Mouse (Mus musculus): ENCODE results near the gene Ube2d1. TPM values are rescaled to one million over a fixed set of nuclear protein-coding genes. Genes with fewer than 3 reads are reported as not detected.

The Ube2d1 gene
- 10 to 100 TPM; 51.3 to 56.1 TPM for total RNA-seq (2021)

GRCm38 (mm10) chr10:71285126-71285580 lies at the start of gene Ube2d1:
Gene Ube2d1 (minus strand): TSS chr10:71285262.
- peak; percentile 92 to 95 for DNase-seq (ENCODE audit: low spot score in 2 of 2)
- intact Hi-C loops (cut with DNase I), result loop anchor here (2.0 kb wide), 1 partner anchor 60 kb away; the partner anchor contains the start of gene Cisd1

GRCm38 (mm10) chr10:71332859-71333258 lies 47.8 kb upstream of the Ube2d1 start:
- DNase-seq (ENCODE audit: low spot score in 2 of 2), result no peak
- intact Hi-C loops (cut with DNase I), result no loop called here

- no peak for DNase-seq (ENCODE audit: low spot score in 2 of 2)
These were observed 47.3 kb upstream of the Ube2d1 start for GRCm38 (mm10) chr10:71332376-71332775.

GRCm38 (mm10) chr10:71331908-71332307 lies 46.8 kb upstream of the Ube2d1 start:
- no peak for DNase-seq (ENCODE audit: low spot score in 2 of 2)
- intact Hi-C loops (cut with DNase I), result no loop called here

More at GRCm38 (mm10) chr10:71332376-71332775, 47.3 kb upstream of the Ube2d1 start:
- intact Hi-C loops (cut with DNase I), result no loop called here

GRCm38 (mm10) chr10:71330070-71330469 lies 45.0 kb upstream of the Ube2d1 start:
- intact Hi-C loops (cut with DNase I), result no loop called here
- no peak for DNase-seq (ENCODE audit: low spot score in 2 of 2)

GRCm38 (mm10) chr10:71329295-71329694 lies 44.2 kb upstream of the Ube2d1 start:
- no peak for DNase-seq (ENCODE audit: low spot score in 2 of 2)
- intact Hi-C loops (cut with DNase I), result no loop called here

- no peak for DNase-seq (ENCODE audit: low spot score in 2 of 2)
- intact Hi-C loops (cut with DNase I), result no loop called here
These were observed 43.8 kb upstream of the Ube2d1 start for GRCm38 (mm10) chr10:71328870-71329269.

- intact Hi-C loops (cut with DNase I), result no loop called here
- DNase-seq (ENCODE audit: low spot score in 2 of 2), result no peak
These were observed 43.3 kb upstream of the Ube2d1 start for GRCm38 (mm10) chr10:71328382-71328781.

GRCm38 (mm10) chr10:71327386-71327785 lies 42.3 kb upstream of the Ube2d1 start:
- intact Hi-C loops (cut with DNase I), result loop anchor here (1.0 kb wide), 1 partner anchor 74 kb away; no protein-coding TSS in a partner anchor
- no peak for DNase-seq (ENCODE audit: low spot score in 2 of 2)

- peak; percentile 71 to 78 for DNase-seq (ENCODE audit: low spot score in 2 of 2)
- intact Hi-C loops (cut with DNase I), result loop anchor here (1.0 kb wide), 1 partner anchor 75 kb away; no protein-coding TSS in a partner anchor
These were observed 41.7 kb upstream of the Ube2d1 start for GRCm38 (mm10) chr10:71326789-71327188.

- intact Hi-C loops (cut with DNase I), result no loop called here
- no peak for DNase-seq (ENCODE audit: low spot score in 2 of 2)
These were observed 41.1 kb upstream of the Ube2d1 start for GRCm38 (mm10) chr10:71326123-71326522.

GRCm38 (mm10) chr10:71323669-71324068 lies 38.6 kb upstream of the Ube2d1 start:
- intact Hi-C loops (cut with DNase I), result no loop called here
- DNase-seq (ENCODE audit: low spot score in 2 of 2), result no peak

- intact Hi-C loops (cut with DNase I), result no loop called here
- DNase-seq (ENCODE audit: low spot score in 2 of 2), result no peak
These were observed 31.4 kb upstream of the Ube2d1 start for GRCm38 (mm10) chr10:71316497-71316896.

- intact Hi-C loops (cut with DNase I), result no loop called here
- DNase-seq (ENCODE audit: low spot score in 2 of 2), result no peak
These were observed 31.0 kb upstream of the Ube2d1 start for GRCm38 (mm10) chr10:71316056-71316455.

GRCm38 (mm10) chr10:71314596-71314995 lies 29.5 kb upstream of the Ube2d1 start:
- intact Hi-C loops (cut with DNase I), result no loop called here
- DNase-seq (ENCODE audit: low spot score in 2 of 2), result no peak

- intact Hi-C loops (cut with DNase I), result no loop called here
- DNase-seq (ENCODE audit: low spot score in 2 of 2), result no peak
These were observed 25.2 kb upstream of the Ube2d1 start for GRCm38 (mm10) chr10:71310288-71310687.

- no peak for DNase-seq (ENCODE audit: low spot score in 2 of 2)
- intact Hi-C loops (cut with DNase I), result no loop called here
These were observed 23.1 kb upstream of the Ube2d1 start for GRCm38 (mm10) chr10:71308199-71308598.

- intact Hi-C loops (cut with DNase I), result no loop called here
- DNase-seq (ENCODE audit: low spot score in 2 of 2), result no peak
These were observed 21.7 kb upstream of the Ube2d1 start for GRCm38 (mm10) chr10:71306759-71307158.

- intact Hi-C loops (cut with DNase I), result no loop called here
- DNase-seq (ENCODE audit: low spot score in 2 of 2), result peak; percentile 45 to 59
These were observed 21.1 kb upstream of the Ube2d1 start for GRCm38 (mm10) chr10:71306190-71306589.

GRCm38 (mm10) chr10:71302490-71302889 lies 17.4 kb upstream of the Ube2d1 start:
- intact Hi-C loops (cut with DNase I), result no loop called here
- DNase-seq (ENCODE audit: low spot score in 2 of 2), result no peak

- intact Hi-C loops (cut with DNase I), result no loop called here
- no peak for DNase-seq (ENCODE audit: low spot score in 2 of 2)
These were observed 15.1 kb upstream of the Ube2d1 start for GRCm38 (mm10) chr10:71300161-71300560.

- no peak for DNase-seq (ENCODE audit: low spot score in 2 of 2)
- intact Hi-C loops (cut with DNase I), result no loop called here
These were observed 8.2 kb upstream of the Ube2d1 start for GRCm38 (mm10) chr10:71293245-71293644.

All from left cerebral cortex, postnatal 25 days (tissue).